21 mouse cellular contexts compared by ENCODE assay signal in genomic region chr1:153922571-153923021, GRCm38 (mm10). TPM values are rescaled to one million over a fixed set of nuclear protein-coding genes. Genes with fewer than 3 reads are reported as not detected.
DNase-seq lines count a peak whose midpoint lies in the region; ATAC-seq and TF ChIP-seq lines count a peak whose summit lies in the region.
"Had no signal": no experiment of that assay in that cellular context is flagged by ENCODE, and none has a peak within 500 bp of the region (broad histone marks: within the 10 kb centered on the region; RNA-seq: fewer than 3 reads in every experiment).

No protein-coding gene starts in this region.

- H3K36me3 ChIP-seq in heart, embryonic 10.5 days = no peaks in the 10 kb centered on the region
- no peaks in the 10 kb centered on the region for H3K36me3 ChIP-seq in intestine, postnatal 0 days (ENCODE audit: control insufficient read depth, insufficient read depth)
- H3K36me3 ChIP-seq: embryonic facial prominence, embryonic 15.5 days; hindbrain, embryonic 13.5 days; liver, embryonic 13.5 days; midbrain, embryonic 13.5 days; neural tube, embryonic 12.5 days; stomach, embryonic 15.5 days had no signal

- WGBS in heart, embryonic 10.5 days = 12% methylated on average over 5 of the region's 5 CpGs
- WGBS in intestine, postnatal 0 days = 41% methylated on average over 5 of the region's 5 CpGs

- TF ChIP-seq CTCF in intestine, postnatal 0 days (IDR thresholded peaks at IDR 0.05; ENCODE audit: low read depth) = no peak

- no peaks in the 10 kb centered on the region for H3K9me3 ChIP-seq in heart, embryonic 10.5 days
- H3K9me3 ChIP-seq in intestine, postnatal 0 days (ENCODE audit: control insufficient read depth) = no peaks in the 10 kb centered on the region
- H3K9me3 ChIP-seq: embryonic facial prominence, embryonic 15.5 days; hindbrain, embryonic 13.5 days; liver, embryonic 13.5 days; midbrain, embryonic 13.5 days; neural tube, embryonic 12.5 days; stomach, embryonic 15.5 days had no signal

- peak; percentile 88 for DNase-seq in gastrocnemius, adult 18-20 months (ENCODE audit: low spot score)
- no peak for DNase-seq in gastrocnemius, postnatal 4 days (ENCODE audit: low spot score in 2 of 2)
- peak; percentile 13 for DNase-seq in embryo, embryonic 11 days
- peak; percentile 90 for DNase-seq in heart, embryonic 10.5 days (ENCODE audit: low spot score)
- peak; percentile 57 for DNase-seq in lung, postnatal 10 days
- no peak for DNase-seq in left cerebral cortex, adult 18-20 months (ENCODE audit: low spot score in 2 of 2)
- DNase-seq in frontal cortex, postnatal 14 days (ENCODE audit: low spot score in 2 of 2) = no peak
- DNase-seq: B cell, adult 2 months; cerebellum, adult 2 months; forebrain, postnatal 0 days; liver, embryonic 13.5 days; right cerebral cortex, postnatal 14 days had no signal

- H3K27me3 ChIP-seq in heart, embryonic 10.5 days (ENCODE audit: insufficient read depth, poor library complexity, severe bottlenecking) = no peaks in the 10 kb centered on the region
- H3K27me3 ChIP-seq in intestine, postnatal 0 days (replicated peaks; ENCODE audit: control insufficient read depth, insufficient read depth, low read length) = no peaks in the 10 kb centered on the region
- H3K27me3 ChIP-seq: embryonic facial prominence, embryonic 15.5 days; hindbrain, embryonic 13.5 days; liver, embryonic 13.5 days; midbrain, embryonic 13.5 days; neural tube, embryonic 12.5 days; stomach, embryonic 15.5 days had no signal

- peak overlapping the region; percentile 37 for H3K27ac ChIP-seq in heart, embryonic 10.5 days
- H3K27ac ChIP-seq in intestine, postnatal 0 days (ENCODE audit: low read depth, low read length) = no peak overlapping the region
- H3K27ac ChIP-seq: embryonic facial prominence, embryonic 15.5 days; hindbrain, embryonic 13.5 days; liver, embryonic 13.5 days; midbrain, embryonic 13.5 days; neural tube, embryonic 12.5 days; stomach, embryonic 15.5 days had no signal

- ATAC-seq in intestine, postnatal 0 days = no peak
- ATAC-seq: forebrain, postnatal 0 days; midbrain, embryonic 13.5 days had no signal

- peaks cover 25% of the 10 kb centered on the region for H3K4me1 ChIP-seq in heart, embryonic 10.5 days
- H3K4me1 ChIP-seq in intestine, postnatal 0 days (replicated peaks; ENCODE audit: control insufficient read depth, insufficient read depth, low read length) = no peaks in the 10 kb centered on the region
- H3K4me1 ChIP-seq: embryonic facial prominence, embryonic 15.5 days; hindbrain, embryonic 13.5 days; midbrain, embryonic 13.5 days; neural tube, embryonic 12.5 days; stomach, embryonic 15.5 days had no signal

- H3K4me2 ChIP-seq in intestine, postnatal 0 days (replicated peaks; ENCODE audit: low read depth) = no peak overlapping the region
- H3K4me2 ChIP-seq: embryonic facial prominence, embryonic 15.5 days; hindbrain, embryonic 13.5 days; liver, embryonic 13.5 days; midbrain, embryonic 13.5 days; neural tube, embryonic 12.5 days; stomach, embryonic 15.5 days had no signal

- no peak overlapping the region for H3K4me3 ChIP-seq in heart, embryonic 10.5 days
- H3K4me3 ChIP-seq in intestine, postnatal 0 days (ENCODE audit: low read depth, low read length) = no peak overlapping the region
- H3K4me3 ChIP-seq: embryonic facial prominence, embryonic 15.5 days; hindbrain, embryonic 13.5 days; liver, embryonic 13.5 days; midbrain, embryonic 13.5 days; neural tube, embryonic 12.5 days; stomach, embryonic 15.5 days had no signal

- H3K9ac ChIP-seq in intestine, postnatal 0 days (ENCODE audit: low read depth, low read length) = no peak overlapping the region
- H3K9ac ChIP-seq: embryonic facial prominence, embryonic 15.5 days; forebrain, postnatal 0 days; hindbrain, embryonic 13.5 days; liver, embryonic 13.5 days; midbrain, embryonic 13.5 days; neural tube, embryonic 12.5 days; stomach, embryonic 15.5 days had no signal

RNA-seq across cellular contexts. Expression of gene Teddm2, which starts 22.6 kb away (rescaled TPM):
- total RNA-seq in gastrocnemius, adult 18-20 months (2021) = 1 to 10 TPM; 1.5 to 2.5 TPM
- total RNA-seq in gastrocnemius, postnatal 4 days (2021) = under 1 TPM; 0.65 to 0.88 TPM
- polyA plus RNA-seq in heart, embryonic 10.5 days (2016; fragmentation: Nextera tagmentation; extraction: Ambion mirVana) = 0.18 and 0.34 TPM in 2 replicates
- total RNA-seq in left cerebral cortex, adult 18-20 months (2021) = 1 to 10 TPM; 3.3 to 3.4 TPM
- polyA plus RNA-seq in intestine, postnatal 0 days (2015; fragmentation: Nextera tagmentation; extraction: Ambion mirVana) = 0.18 and 0.27 TPM in 2 replicates

RNA-seq across cellular contexts. Expression of gene Glul, which starts 22.9 kb away (rescaled TPM):
- 100 to 1,000 TPM; 295 to 614 TPM for total RNA-seq in gastrocnemius, adult 18-20 months (2021)
- total RNA-seq in gastrocnemius, postnatal 4 days (2021) = 100 to 1,000 TPM; 114 to 130 TPM
- 65.4 and 96.6 TPM in 2 replicates for polyA plus RNA-seq in heart, embryonic 10.5 days (2016; fragmentation: Nextera tagmentation; extraction: Ambion mirVana)
- total RNA-seq in left cerebral cortex, adult 18-20 months (2021) = 1,000 to 10,000 TPM; 1,798 to 1,811 TPM
- 80.8 and 92.9 TPM in 2 replicates for polyA plus RNA-seq in intestine, postnatal 0 days (2015; fragmentation: Nextera tagmentation; extraction: Ambion mirVana)

RNA-seq across cellular contexts. Expression of gene Teddm1a, which starts 31.1 kb away (rescaled TPM):
- not detected for total RNA-seq in gastrocnemius, adult 18-20 months (2021)
- total RNA-seq in gastrocnemius, postnatal 4 days (2021) = not detected
- not detected in 2 replicates for polyA plus RNA-seq in heart, embryonic 10.5 days (2016; fragmentation: Nextera tagmentation; extraction: Ambion mirVana)
- not detected for total RNA-seq in left cerebral cortex, adult 18-20 months (2021)
- not detected in 2 replicates for polyA plus RNA-seq in intestine, postnatal 0 days (2015; fragmentation: Nextera tagmentation; extraction: Ambion mirVana)
- total RNA-seq: forebrain, postnatal 0 days; layer of hippocampus, postnatal 10 days; MEL had no signal
- polyA plus RNA-seq: cerebellum, adult 2 months; embryonic facial prominence, embryonic 15.5 days; hindbrain, embryonic 13.5 days; kidney, embryonic 14.5 days; liver, embryonic 13.5 days; midbrain, embryonic 13.5 days; neural tube, embryonic 12.5 days; stomach, embryonic 15.5 days had no signal

RNA-seq across cellular contexts. Expression of gene Teddm1b, which starts 48.5 kb away (rescaled TPM):
- total RNA-seq in gastrocnemius, adult 18-20 months (2021) = not detected
- total RNA-seq in gastrocnemius, postnatal 4 days (2021) = not detected
- 0.10 and 0.41 TPM in 2 replicates for polyA plus RNA-seq in heart, embryonic 10.5 days (2016; fragmentation: Nextera tagmentation; extraction: Ambion mirVana)
- total RNA-seq in left cerebral cortex, adult 18-20 months (2021) = not detected
- polyA plus RNA-seq in intestine, postnatal 0 days (2015; fragmentation: Nextera tagmentation; extraction: Ambion mirVana) = not detected in 2 replicates
- total RNA-seq: forebrain, postnatal 0 days; layer of hippocampus, postnatal 10 days; MEL had no signal
- polyA plus RNA-seq: cerebellum, adult 2 months had no signal

Comparison
In these comparisons a context has a peak if more than half of its experiments do, and no peak if none do; other contexts are left out.
1. DNase-seq: peak in gastrocnemius, adult 18-20 months (single experiment), embryo, embryonic 11 days (single experiment), heart, embryonic 10.5 days (single experiment) and lung, postnatal 10 days (single experiment); none in gastrocnemius, postnatal 4 days (0 of 2), left cerebral cortex, adult 18-20 months (0 of 2) and frontal cortex, postnatal 14 days (0 of 2).